Mouse (Mus musculus) lung, postnatal 10 days (tissue): ENCODE results near the gene Gas2l3.

Experiments
- DNase-seq: peaks from one replicate; pipeline ENCODE4 v3.0.0; 2021

Gas2l3 gene

GRCm38 (mm10) chr10:89395321-89395720 is 48.4 kb downstream of the Gas2l3 start:
- DNase-seq = no peak

DNA sequence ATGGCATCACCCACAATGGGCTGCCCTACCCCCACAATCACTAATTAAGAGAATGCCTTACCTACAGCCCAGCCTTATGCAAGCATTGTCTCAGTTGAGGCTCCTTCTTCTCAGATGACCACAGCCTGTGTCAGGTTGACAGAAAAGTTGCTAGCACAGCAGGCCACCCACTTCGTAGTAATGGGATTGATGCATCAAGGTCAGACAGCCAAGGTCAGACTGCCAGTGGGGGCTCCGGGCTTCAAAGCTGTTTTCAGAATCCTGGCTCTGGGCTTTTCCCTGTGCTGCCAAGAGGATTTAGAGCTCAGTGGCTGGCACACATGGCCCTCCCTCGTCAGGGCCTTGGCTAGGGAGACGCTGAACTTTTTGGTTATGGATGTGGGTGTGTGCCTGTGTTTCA is 51.1 kb downstream of the Gas2l3 start:
- DNase-seq = no peak

- DNase-seq = no peak
Observed at GRCm38 (mm10) chr10:89391571-89392163, 52.1 kb downstream of the Gas2l3 start.

DNA sequence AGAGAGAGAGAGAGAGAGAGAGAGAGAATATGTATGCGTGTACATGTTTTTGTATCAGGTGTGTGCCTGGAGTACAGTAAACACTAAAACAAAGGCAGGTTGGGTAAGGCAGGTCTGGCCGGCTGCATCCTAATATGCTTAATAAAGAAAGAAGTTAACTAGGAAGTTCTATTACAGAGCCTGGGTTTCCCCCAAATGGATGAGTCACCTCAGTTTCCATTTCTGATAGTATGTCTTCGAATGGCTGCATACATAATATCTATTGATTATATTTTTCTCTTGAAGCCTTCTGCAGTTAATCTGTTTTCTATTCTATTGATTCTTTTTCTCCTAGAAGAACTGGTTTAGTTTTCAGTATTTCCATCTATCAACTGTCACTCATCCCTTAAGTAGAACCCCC is 57.3 kb downstream of the Gas2l3 start:
- no peak for DNase-seq

DNA sequence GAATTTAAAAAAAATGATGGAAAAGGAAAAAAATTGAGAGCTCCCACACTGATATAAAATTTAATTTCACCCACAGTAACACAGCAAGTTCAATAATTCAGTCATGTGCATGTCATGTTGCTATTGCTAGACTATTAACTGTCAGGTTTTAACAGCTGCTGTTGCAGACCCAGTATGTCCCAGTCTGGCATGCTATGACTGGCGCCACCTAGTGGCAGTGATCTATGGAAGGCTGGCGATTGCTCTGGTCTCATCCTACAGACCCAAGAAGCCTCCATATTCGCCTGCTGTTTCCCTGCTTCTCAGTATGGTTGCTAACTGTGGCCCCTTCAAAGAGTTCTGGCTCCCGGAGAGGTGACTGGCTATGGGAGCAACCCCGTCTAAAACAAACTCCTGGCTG is 60.3 kb downstream of the Gas2l3 start:
- DNase-seq = peak; percentile 74

- DNase-seq = no peak
Observed at GRCm38 (mm10) chr10:89377750-89378149, 66.0 kb downstream of the Gas2l3 start.

GRCm38 (mm10) chr10:89370051-89370450 is 73.7 kb downstream of the Gas2l3 start:
- no peak for DNase-seq

GRCm38 (mm10) chr10:89358933-89359332 is 84.8 kb downstream of the Gas2l3 start:
- DNase-seq = no peak
